Mouse (Mus musculus) hindbrain, embryonic 16.5 days (tissue): ENCODE measurements around the gene Rbck1. TPM values are rescaled to one million over a fixed set of nuclear protein-coding genes. Genes with fewer than 3 reads are reported as not detected.

Experiments
- polyA plus RNA-seq: library from polyadenylated mRNA; unstranded; fragments of >200 nt; fragmentation: Nextera tagmentation; extraction: Ambion mirVana; gene quantifications from 2 replicates; pipeline ENCODE4 v1.2.1, GENCODE M21; 2015

Rbck1 gene
- polyA plus RNA-seq, 1 experiment from 2014 or later, result 92.1 TPM

Other genes starting within 250 kb of the Rbck1 start
- 28.6 and 32.1 TPM in 2 replicates for gene Srxn1, start 227.1 kb downstream of the Rbck1 start, polyA plus RNA-seq
- gene Tcf15, start 189.1 kb downstream of the Rbck1 start, polyA plus RNA-seq, result 1.3 TPM in 2 replicates
- gene Csnk2a1, start 105.8 kb downstream of the Rbck1 start, polyA plus RNA-seq, result 91.0 and 93.6 TPM in 2 replicates
- gene Tbc1d20, start 38.8 kb downstream of the Rbck1 start, polyA plus RNA-seq, result 31.2 and 33.9 TPM in 2 replicates
- 2.1 and 2.2 TPM in 2 replicates for gene Trib3, start 11.4 kb upstream of the Rbck1 start, polyA plus RNA-seq
- 72.0 and 74.0 TPM in 2 replicates for gene Nrsn2, start 44.0 kb upstream of the Rbck1 start, polyA plus RNA-seq
- 10.5 and 11.8 TPM in 2 replicates for gene Sox12, start 65.4 kb upstream of the Rbck1 start, polyA plus RNA-seq
- 12.5 and 13.8 TPM in 2 replicates for gene Zcchc3, start 82.4 kb upstream of the Rbck1 start, polyA plus RNA-seq
- 3.1 and 4.1 TPM in 2 replicates for gene 6820408C15Rik, start 82.9 kb upstream of the Rbck1 start, polyA plus RNA-seq
- gene Defb23, start 132.0 kb upstream of the Rbck1 start, polyA plus RNA-seq, result not detected in 2 replicates
- not detected in 2 replicates for gene Defb20, start 144.4 kb upstream of the Rbck1 start, polyA plus RNA-seq
- gene Defb22, start 157.5 kb upstream of the Rbck1 start, polyA plus RNA-seq, result not detected in 2 replicates
- gene Defb26, start 179.0 kb upstream of the Rbck1 start, polyA plus RNA-seq, result not detected in 2 replicates
- gene Defb28, start 185.6 kb upstream of the Rbck1 start, polyA plus RNA-seq, result not detected in 2 replicates
- not detected in 2 replicates for gene Defb29, start 207.4 kb upstream of the Rbck1 start, polyA plus RNA-seq
- gene Gm17416, start 236.7 kb upstream of the Rbck1 start, polyA plus RNA-seq, result not detected in 2 replicates
- not detected in 2 replicates for gene Defb21, start 240.1 kb upstream of the Rbck1 start, polyA plus RNA-seq
- not detected in 2 replicates for gene Defb19, start 247.7 kb upstream of the Rbck1 start, polyA plus RNA-seq